Mouse (Mus musculus) retina, embryonic 14.5 days (tissue): ENCODE data around the gene Pde1a.
"Not testable (repeated sequence)": the region's sequence is repeated elsewhere in the genome, so short reads cannot be mapped to it uniquely, and the experiment has no call there.

Experiments used
- DNase-seq: peaks from one replicate; pipeline ENCODE4 v3.0.0-alpha.2; 2015; ENCODE audit warnings: low spot score

Pde1a gene

DNA sequence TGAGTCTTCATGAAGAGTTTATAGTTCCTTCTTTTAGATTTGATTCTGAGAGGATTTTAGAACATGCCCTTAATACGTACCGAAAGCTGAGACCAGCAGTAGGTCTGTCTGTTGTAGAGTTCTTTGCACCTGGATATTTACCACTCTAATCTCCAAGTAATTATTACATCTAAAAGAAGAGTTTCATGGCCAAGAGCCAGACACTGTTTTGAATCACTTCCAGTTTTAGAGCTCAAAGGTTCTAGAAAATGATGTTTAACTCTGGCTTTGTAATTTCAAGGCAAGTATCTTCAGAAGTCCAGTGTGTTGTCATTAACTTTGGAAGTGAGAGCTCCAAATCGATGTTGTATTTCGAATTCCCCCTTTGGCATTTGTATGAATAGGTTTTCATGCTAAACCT, 167.8 kb downstream of the Pde1a start:
- no peak for DNase-seq

DNA sequence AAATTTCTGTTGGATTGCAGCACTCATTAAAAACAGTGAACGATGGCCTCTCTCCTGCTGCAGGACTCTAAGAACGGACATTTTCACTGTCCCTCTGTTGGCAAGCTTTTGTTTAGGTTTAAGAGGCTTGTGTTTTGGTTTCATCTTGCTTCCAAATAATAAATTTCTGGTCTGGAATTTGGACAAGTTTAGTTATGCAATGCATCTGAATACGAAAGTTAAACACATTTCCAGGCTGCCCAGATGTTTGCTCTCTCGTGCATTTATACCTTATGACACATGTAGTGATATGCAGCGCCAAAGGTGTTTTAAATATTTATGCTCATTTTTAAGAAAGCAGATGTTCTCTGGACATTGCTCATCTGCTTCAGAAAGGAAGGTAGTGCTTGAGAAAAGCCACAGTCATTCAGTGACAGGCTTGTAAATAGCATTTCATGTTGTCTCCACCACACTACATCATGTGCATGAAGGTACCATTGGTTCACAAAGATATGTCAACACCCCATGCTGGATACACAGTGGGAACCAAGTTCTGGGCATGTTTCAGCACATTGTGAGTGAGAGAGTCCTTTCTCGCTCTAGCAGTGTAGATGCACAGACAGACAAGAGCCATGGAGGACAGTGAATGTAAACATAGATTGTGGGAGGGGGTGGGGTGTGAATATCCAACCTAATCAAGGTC, 171.5 kb downstream of the Pde1a start:
- DNase-seq, result no peak

DNA sequence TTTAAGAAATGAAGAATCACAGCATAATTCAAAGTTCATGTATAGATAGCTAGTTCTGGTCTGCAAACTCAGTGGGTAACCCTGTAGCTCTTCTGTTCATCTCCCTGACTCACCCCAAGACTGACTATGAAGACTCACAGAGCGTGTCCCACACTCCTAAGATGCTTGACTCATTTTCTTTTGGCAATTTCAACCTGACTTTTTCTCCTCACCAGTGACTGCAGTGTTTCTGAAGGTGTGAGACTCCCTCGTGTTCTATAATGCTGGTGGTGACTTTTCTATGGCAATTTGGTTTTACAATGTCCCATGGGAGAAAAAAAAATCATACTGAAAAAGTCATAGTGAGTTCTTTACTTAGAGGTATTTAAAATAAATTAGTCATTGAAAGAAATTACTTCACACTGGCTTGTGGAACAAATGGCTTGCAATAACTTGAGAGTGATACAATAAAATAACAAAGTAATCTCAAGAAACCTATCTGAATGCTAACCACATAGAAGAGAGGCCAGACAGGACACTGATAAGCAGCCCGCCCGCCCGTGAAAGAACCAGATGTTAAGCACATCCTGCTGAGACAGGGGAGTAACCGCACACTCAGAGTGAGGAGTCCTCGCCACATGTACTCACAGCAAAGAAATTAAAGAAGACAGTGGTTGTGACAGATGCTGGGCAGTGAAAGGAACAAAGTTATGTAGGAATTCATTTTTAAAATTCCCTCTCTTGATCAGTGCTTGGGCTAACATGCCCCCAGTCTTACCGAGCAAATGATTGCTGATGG, 183.2 kb downstream of the Pde1a start:
- DNase-seq, result no peak

DNA sequence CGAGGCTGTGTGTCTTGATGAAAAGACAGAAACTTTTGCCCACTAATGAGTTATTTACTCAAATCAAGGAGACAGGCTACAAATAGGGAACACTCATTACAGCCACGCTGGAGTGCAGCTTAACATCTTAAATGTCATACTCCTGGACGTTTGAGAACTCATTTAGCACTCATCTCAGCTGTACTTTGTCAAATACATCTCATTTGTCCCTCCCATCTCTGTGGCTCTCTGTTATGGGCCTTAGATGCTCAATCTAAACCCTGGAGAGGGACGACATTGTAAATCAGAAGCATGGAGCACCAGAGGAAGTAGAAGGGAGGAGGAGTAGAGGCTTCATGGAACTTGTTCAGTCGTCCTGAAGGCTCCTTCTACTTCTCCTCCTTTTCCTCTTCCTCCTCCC, 194.6 kb downstream of the Pde1a start:
- DNase-seq, result no peak

DNA sequence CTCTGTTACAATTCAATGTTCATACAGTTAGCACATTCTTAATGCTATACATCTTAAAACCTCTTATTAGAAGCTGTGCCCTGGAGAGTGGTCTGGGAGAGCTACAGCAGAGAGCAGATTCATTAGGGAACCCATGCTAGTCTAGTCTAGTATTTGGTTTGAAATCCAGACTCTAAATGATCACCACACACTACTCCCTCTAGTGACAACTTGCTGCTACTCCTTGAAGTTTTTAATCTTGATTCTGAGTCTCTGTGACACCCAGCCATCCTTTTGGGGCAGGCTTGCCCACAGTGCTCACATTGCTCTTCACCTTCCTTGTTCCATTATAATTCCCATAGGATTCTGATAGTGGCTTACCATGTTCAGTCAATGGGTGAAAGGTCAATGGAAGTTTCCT, 206.9 kb downstream of the Pde1a start:
- DNase-seq, result no peak

DNA sequence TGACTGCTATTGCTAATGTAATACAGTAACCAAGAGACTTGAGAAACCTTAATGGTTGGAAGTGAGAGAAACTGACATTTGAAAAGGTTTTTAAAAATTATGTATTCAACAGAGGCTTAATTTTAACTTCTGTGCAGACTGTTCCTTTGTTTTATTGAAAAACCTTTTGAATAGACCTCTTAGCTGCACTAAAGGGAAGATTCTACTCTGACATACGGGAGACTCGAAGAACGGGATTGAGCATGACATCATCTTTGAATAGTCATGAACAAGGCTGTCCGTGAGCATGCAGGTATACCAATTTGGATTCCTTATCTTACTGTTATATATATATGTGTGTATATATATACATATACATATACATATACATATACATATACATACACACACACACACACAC, 207.9 kb downstream of the Pde1a start:
- DNase-seq, result no peak

DNA sequence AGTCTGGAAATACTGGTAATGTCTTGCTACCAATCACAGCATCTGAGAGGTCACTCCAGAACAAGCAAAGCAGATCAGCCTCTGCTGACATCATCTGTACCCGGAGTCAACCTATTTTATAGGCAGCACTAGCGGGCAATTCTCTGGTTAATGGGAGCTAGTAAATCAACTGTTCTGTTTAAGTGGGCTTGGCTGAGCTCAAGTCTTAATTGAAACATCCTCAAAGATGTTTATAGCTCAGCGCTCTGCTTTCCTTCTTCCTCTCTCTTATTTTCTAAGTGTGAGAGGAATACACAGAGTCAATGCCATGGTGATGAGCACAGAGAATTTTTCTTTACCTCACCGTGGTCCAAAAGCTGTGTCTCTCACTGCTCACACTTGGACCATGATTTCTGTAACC, 208.8 kb downstream of the Pde1a start:
- DNase-seq, result no peak

DNA sequence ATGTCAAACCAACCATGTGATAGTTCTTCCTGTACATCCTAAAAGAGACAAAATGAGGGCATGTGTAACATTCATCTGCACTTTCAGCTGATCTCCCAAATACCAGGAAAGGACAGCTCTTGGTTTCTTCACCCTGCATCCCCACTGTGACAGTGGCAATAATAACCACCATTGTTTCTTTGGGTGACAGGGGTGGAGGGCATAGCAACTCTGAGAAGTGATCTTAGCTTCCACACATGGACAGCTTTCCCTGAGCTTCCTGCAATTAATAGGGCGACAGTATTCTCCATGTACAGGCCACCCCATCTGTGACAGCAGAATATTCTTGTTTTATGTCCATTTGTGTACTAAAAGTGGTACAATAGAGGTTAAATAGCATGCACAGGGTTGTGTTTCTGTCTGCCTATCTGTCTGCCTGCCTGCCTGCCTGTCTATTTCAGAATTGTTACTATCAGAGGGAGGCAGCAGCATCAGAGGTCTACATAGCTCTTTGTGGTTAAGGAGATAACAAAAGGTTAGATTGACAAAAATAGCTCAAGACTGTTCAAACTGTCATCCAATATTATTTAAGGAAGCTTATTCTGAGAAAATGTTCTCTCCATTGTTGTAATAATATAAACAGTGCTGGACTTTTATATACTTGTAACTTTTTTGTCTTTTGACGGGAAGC, 227.3 kb downstream of the Pde1a start:
- DNase-seq, result no peak

DNA sequence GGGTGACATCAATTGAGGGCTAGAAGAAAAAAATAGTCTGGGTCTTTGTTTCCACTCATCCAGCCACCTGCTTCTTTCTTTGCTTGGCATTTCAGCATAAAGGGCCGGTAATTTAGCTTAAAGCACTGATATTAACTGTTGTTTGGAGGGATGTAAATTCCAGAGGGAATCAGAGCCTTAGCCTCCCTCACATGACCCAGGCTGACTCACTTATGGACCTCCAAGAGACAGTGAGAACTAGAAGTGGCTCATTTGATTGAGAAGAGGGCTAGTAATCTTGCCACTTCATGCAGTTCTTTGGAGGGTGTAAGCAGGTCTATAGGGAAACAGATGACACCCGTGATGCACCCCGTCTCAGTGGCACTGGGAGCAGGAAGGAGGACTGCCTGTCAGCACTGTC, 230.7 kb downstream of the Pde1a start:
- no peak for DNase-seq

DNA sequence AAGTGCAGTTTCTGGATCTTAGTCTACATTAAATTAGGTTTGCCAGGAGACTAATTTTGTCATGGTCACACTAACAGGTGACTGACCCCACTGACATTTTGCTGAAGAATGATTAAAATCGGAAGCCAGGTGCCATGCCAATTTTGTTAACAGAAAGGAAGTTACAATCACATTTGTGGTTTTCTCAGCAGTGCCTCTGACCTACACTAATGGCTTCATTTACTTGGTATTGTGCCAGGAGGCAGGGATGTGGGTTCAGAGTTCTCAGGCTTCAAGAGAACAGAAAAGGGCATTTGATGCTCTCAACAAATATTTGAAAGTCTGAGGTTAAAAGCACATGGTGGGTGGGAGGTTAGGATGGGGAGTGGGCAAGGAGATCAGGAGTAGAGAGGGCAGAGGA, 236.4 kb downstream of the Pde1a start:
- no peak for DNase-seq

DNA sequence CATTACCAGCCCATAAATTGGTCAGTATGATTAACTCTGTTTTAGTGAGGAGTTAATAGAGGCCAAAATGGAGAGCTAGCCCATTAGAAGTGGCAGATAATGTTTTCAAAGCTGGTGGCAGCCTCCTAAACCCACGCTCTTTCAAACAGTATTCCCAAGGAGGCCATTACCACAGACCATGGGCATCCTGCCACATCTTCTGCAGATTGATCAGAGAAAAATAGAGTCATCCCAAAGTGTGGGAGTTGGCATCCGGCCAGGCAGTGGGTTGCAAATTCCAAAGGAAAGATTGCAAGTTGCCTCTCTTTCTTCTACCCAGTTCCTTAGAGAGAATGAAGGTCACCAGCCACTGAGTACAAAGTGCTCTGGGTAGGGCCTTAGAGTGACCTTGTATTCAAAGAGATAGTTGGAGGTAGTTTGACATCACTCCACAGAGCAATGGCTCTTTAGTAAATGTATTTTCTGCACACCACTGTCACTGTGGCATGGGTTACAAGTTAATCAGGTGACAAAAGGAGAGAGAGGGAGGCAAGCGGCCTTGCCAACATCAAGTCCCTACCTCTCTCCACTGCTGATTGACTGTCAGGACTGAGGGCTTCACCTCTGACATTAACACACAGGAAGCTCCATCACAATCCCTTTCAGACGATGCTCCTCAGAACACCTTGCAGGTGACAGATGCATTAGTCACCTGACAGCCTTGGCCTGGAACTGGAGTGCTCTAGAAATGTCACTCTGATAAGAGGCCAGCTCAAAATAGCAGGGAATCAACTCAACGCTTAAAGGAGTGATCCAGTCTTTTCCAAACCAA, 237.3 kb downstream of the Pde1a start:
- DNase-seq, result no peak

DNA sequence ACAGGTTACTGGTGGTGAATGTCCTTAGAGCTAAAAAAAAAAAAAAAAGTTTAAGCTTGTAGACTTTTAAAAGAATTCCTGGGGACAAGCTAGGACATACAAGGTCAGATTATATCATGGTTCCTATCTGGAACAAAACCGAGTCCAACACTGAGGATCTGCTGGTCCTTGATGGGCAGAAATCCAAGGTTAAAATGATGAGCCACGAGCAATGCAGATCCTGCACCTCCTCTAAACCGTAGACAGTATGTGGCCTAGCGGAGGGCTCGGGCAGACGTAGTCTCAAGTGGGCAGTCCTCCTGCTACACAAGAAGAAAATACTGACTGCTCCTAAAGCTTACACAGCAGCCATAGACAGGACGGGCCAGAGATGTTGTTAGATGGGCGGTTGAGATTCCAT, 238.5 kb downstream of the Pde1a start:
- no peak for DNase-seq

DNA sequence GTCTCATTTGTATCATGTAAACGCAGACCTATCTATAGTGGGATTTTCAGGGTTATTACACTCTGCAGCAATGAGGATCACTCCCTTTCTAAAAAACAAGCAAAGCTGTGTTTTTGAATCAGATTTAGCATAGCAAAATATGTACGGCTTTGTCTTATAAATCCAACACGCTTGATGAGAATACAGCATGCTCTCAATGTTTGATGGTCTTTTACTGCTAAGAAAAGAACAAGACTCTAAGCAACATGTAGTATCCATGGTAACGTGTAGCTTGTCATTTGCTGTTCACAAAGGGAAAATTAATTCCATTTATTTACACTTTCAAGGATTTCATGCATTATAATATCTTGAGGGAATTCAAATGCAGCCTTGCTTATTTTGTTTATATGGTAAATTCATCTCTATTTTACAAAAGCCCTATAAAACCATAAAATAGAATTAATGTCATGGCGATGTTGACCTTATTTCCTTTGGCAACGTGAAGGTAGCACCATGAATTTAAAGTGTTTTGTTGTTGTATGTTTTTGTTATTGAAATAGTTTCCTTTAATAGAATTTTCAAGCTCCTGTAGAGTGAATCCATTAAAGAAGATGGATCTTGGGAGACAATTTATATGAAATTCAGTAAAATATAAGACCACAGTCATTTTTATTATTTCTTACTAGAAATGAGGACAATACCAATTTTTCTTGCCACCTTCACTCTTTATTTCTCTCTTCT, 245.5 kb downstream of the Pde1a start:
- no peak for DNase-seq

DNA sequence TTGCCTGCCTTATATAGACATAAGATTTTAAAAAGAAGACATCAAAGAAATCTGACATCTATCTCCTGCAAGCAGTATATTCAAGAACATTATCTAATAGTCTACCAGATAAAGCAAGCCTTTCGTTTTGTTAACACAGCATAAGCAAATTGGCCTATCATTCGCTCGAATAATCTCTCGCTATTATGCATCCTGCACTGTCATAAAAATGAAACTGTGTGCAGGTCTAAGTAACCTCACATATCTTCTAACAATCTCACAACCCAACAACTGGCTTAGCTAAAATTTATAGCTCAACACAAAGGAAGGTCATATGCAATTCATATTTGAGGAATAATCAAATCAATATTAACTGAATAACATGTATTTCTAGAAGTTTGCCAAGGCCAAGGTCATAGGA, 246.0 kb downstream of the Pde1a start:
- no peak for DNase-seq

DNA sequence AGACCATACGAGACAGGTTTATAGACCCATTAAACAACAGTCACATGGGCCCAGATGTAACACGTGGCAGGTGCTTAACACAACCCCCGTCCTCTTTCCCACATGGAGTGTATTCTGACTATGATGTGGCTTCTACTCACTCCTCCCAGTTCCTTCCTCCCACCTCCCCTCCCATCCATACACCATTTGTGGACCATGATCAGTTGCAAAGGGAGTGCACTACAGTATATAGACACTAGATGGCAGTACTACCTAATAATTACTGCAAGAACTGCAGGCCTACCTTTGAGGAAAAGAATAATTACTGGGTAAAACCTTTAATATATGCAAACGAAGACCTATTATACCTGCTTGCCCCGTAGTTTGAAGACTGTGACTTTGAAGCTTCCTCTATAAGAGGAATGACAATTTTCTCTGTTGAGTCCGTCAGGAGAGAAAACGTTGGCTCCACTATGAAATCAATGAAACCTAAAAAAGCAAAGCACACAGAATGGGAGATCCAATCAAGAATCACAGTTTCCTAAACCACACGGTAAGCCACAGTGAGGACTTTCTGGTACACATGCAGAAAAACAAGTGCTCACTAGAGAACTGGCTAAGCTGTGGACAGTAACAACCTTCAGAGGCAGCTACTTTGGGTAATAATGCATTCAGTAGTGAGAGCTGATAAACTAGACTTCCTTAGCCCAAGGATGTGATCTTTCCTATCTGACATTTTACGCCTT, 263.8 kb downstream of the Pde1a start:
- peak; percentile 86 for DNase-seq

DNA sequence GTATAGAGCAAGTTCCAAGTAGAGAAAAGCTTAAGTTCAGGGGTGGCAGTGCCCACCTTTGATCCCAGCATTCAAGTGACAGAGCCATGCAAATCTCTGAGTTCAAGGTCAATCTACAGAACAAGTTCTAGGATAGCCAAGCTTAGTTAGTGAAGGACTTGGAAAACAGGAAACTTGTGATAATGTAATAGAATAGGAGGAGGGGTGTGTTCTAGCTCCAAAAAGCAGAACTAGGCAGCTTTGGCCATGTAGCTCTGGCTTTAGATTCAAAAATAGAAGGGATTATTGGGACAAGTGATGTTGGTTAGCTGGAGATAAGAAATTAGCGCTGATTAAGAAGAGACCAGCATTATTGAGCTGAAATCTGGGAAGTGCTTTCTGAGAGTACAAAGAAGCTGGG, 272.4 kb downstream of the Pde1a start:
- DNase-seq, result no peak

DNA sequence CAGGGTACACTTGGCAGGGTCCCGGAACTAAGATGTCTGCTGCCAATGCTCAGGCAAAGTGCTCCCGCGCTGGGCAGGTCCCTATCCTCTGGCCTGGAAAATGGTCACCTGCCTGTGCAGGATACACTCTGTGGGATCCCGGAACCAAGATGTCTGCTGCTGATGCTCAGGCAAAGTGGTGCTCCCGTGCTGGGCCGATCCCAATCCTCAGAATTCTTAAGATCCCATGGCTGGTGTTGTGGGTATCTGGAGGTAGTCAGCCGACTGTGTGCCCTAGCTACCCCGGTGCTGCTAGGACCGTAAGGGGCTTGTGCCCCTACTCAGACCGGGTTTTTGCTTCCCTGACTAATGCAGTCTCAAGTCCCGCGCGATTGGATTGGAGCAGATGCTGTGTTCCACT, 281.9 kb downstream of the Pde1a start:
- DNase-seq, result not testable (repeated sequence)

DNA sequence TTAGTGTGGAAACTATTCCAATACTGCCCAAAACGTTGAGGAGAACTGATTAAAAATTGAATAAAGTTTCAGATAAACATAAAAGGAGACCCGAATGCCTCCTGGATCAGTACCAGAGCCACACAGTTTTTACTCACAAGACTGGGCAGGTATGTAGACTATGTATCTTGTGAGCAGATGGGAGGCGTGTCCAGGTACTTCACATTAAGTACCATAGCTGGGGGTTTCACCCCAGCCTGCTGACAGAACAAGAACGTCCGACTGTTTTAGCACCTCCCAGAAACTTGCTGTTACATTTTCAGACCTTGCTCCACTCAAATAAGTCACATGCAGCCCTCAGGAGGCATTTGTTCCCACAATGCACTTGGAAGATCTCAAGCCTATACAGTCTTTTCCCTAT, 289.7 kb downstream of the Pde1a start:
- no peak for DNase-seq

DNA sequence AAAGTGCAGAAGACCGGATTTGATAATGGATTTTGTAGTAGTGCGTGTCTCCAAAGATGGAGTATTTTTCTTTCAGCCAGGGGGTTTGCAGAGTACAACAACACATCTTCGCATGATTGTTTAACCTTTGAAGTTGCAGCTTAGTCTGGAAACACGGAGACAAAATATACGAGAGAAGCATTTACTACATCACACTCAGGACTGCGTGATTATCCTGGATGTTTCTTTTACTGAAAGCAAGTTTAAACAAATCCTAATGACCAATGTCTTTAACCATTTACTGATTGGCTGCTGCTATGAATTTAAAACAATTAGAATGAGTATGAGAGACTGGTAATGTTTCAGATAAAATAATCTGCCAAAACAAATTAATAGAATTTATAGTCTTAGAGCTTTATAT, 290.2 kb downstream of the Pde1a start:
- DNase-seq, result no peak

DNA sequence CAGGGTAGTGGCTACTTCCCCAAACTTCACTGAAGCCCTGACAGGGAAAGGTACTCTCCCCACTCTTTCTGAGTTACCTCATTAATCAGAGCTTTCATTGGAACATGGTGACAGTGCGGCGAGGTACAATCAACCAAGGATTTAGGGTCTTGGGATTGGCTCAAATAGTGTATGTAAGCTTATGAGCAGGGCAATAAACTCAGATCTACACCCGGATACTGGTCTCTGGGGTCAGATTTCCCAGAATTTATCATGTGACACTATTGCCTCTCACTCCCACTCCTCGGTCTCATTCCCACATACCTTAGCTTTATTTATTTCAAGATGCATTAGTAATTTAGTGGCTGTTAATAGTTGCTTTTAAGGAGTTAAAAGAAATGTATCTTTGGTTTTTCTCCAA, 303.4 kb downstream of the Pde1a start:
- DNase-seq, result no peak

DNA sequence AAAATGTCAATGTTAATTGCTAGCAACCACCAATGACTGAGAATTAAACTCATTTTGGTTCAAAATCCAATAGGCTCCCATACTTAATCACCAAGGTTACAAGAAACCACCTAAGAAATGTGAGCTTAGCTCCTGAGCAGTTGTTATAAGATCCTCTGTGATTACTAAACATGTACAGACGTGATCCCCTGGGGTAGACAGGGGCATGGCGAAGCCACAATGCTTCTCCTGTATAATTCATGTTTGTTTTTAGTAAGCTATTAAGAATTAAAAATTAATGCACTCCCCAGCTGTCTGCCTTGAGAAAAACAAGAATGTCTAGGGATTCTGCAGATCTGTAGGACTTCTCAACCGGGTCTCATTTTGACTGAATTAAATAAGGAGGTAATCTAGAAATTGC, 309.7 kb downstream of the Pde1a start:
- DNase-seq, result peak; percentile 56
